Mouse (Mus musculus): Measurements from ENCODE around the gene Gpc6. TPM values are rescaled to one million over a fixed set of nuclear protein-coding genes. Genes with fewer than 3 reads are reported as not detected.

Gpc6 gene
- total and polyA plus RNA-seq, 3 experiments = not detected

- in situ Hi-C loops (cut with MboI; ENCODE audit: low pct_ligation_motif_present, low pct_unique_long_range_greater_than_20kb, low sequenced_read_pairs) (no loop called here), dilution Hi-C loops (cut with MboI; ENCODE audit: extremely low pct_ligation_motif_present, extremely low pct_unique_long_range_greater_than_20kb, low sequenced_read_pairs) (no loop called here)
- no peak overlapping the region for H3K9ac ChIP-seq (ENCODE audit: insufficient read depth, low read depth)
- no peak overlapping the region for H3K4me2 ChIP-seq (ENCODE audit: insufficient read depth, low read depth, poor library complexity, severe bottlenecking)
- no peak overlapping the region for H3K27ac ChIP-seq (ENCODE audit: insufficient read depth, low read depth)
- H3K27me3 ChIP-seq (replicated peaks) = no peaks in the 10 kb centered on the region
- H3K36me3 ChIP-seq (replicated peaks in 1 of 2; ENCODE audit: control insufficient read depth in 1 of 2, insufficient read depth in 1 of 2, low read length in 1 of 2) = no peaks in the 10 kb centered on the region
- H3K9me3 ChIP-seq (replicated peaks; ENCODE audit: low read length) = no peaks in the 10 kb centered on the region
- no peaks in the 10 kb centered on the region for H3K79me2 ChIP-seq (replicated peaks; ENCODE audit: control insufficient read depth, extremely low read depth, insufficient read depth, poor library complexity, severe bottlenecking)
- H3K4me1 ChIP-seq (ENCODE audit: control insufficient read depth in 1 of 2, insufficient read depth in 2 of 2) = no peaks in the 10 kb centered on the region
- no peak for DNase-seq (ENCODE audit: extremely low read depth)
- no peak overlapping the region for H3K4me3 ChIP-seq (replicated peaks in 1 of 3; ENCODE audit: low read depth in 2 of 3, low read length in 2 of 3, poor library complexity in 1 of 3)
- TF ChIP-seq MXI1 (IDR thresholded peaks at IDR 0.05; ENCODE audit: low read depth, low read length) (no peak), TBP (conservative IDR thresholded peaks at IDR 0.05; ENCODE audit: low read depth, low read length) (no peak), TCF12 (IDR thresholded peaks at IDR 0.05; ENCODE audit: low read depth, low read length) (no peak), MEF2A (IDR thresholded peaks at IDR 0.05; ENCODE audit: borderline replicate concordance, low read depth, low read length) (no peak), SMC3 (IDR thresholded peaks at IDR 0.05; ENCODE audit: low read depth, low read length) (no peak), RAD21 (IDR thresholded peaks at IDR 0.05; ENCODE audit: low read depth, low read length) (no peak), CHD1 (IDR thresholded peaks at IDR 0.05; ENCODE audit: low read depth, low read length) (no peak)
Measured at GRCm38 (mm10) chr14:117214373-117214772, 289.3 kb downstream of the Gpc6 start.

GRCm38 (mm10) chr14:117226920-117227319 lies 301.8 kb downstream of the Gpc6 start:
- Histone ChIP-seq H3K36me3 (replicated peaks in 1 of 2; ENCODE audit: control insufficient read depth in 1 of 2, insufficient read depth in 1 of 2, low read length in 1 of 2) (no peaks in the 10 kb centered on the region), H3K4me3 (replicated peaks in 1 of 3; ENCODE audit: low read depth in 2 of 3, low read length in 2 of 3, poor library complexity in 1 of 3) (no peak overlapping the region), H3K9ac (ENCODE audit: insufficient read depth, low read depth) (no peak overlapping the region), H3K27me3 (replicated peaks) (no peaks in the 10 kb centered on the region), H3K79me2 (replicated peaks; ENCODE audit: control insufficient read depth, extremely low read depth, insufficient read depth, poor library complexity, severe bottlenecking) (no peaks in the 10 kb centered on the region), H3K4me1 (ENCODE audit: control insufficient read depth in 1 of 2, insufficient read depth in 2 of 2) (no peaks in the 10 kb centered on the region), H3K4me2 (ENCODE audit: insufficient read depth, low read depth, poor library complexity, severe bottlenecking) (no peak overlapping the region), H3K27ac (ENCODE audit: insufficient read depth, low read depth) (no peak overlapping the region), H3K9me3 (replicated peaks; ENCODE audit: low read length) (no peaks in the 10 kb centered on the region)
- DNase-seq (ENCODE audit: extremely low read depth) = no peak
- in situ Hi-C loops (cut with MboI; ENCODE audit: low pct_ligation_motif_present, low pct_unique_long_range_greater_than_20kb, low sequenced_read_pairs) (no loop called here), dilution Hi-C loops (cut with MboI; ENCODE audit: extremely low pct_ligation_motif_present, extremely low pct_unique_long_range_greater_than_20kb, low sequenced_read_pairs) (no loop called here)
- TF ChIP-seq MXI1 (IDR thresholded peaks at IDR 0.05; ENCODE audit: low read depth, low read length) (no peak), PAX5 (IDR thresholded peaks at IDR 0.05; ENCODE audit: low read length) (no peak), CTCF (conservative IDR thresholded peaks at IDR 0.05 in 1 of 2, IDR thresholded peaks at IDR 0.05 in 1 of 2; ENCODE audit: low read depth in 2 of 2, low read length in 2 of 2) (no peak)

- Histone ChIP-seq H3K4me3 (replicated peaks in 1 of 3; ENCODE audit: low read depth in 2 of 3, low read length in 2 of 3, poor library complexity in 1 of 3) (no peak overlapping the region), H3K36me3 (replicated peaks in 1 of 2; ENCODE audit: control insufficient read depth in 1 of 2, insufficient read depth in 1 of 2, low read length in 1 of 2) (no peaks in the 10 kb centered on the region), H3K27ac (ENCODE audit: insufficient read depth, low read depth) (no peak overlapping the region), H3K9me3 (replicated peaks; ENCODE audit: low read length) (no peaks in the 10 kb centered on the region), H3K9ac (ENCODE audit: insufficient read depth, low read depth) (no peak overlapping the region), H3K4me2 (ENCODE audit: insufficient read depth, low read depth, poor library complexity, severe bottlenecking) (no peak overlapping the region), H3K4me1 (ENCODE audit: control insufficient read depth in 1 of 2, insufficient read depth in 2 of 2) (no peaks in the 10 kb centered on the region), H3K27me3 (replicated peaks) (no peaks in the 10 kb centered on the region), H3K79me2 (replicated peaks; ENCODE audit: control insufficient read depth, extremely low read depth, insufficient read depth, poor library complexity, severe bottlenecking) (no peaks in the 10 kb centered on the region)
- no peak for DNase-seq (ENCODE audit: extremely low read depth)
- TF ChIP-seq KAT2A (IDR thresholded peaks at IDR 0.05; ENCODE audit: insufficient replicate concordance, low read length) (no peak), USF2 (conservative IDR thresholded peaks at IDR 0.05; ENCODE audit: low read depth, low read length) (0 out of 2 replicates have a peak, but pooled peaks have one; percentile 15)
- in situ Hi-C loops (cut with MboI; ENCODE audit: low pct_ligation_motif_present, low pct_unique_long_range_greater_than_20kb, low sequenced_read_pairs) = no loop called here
- dilution Hi-C loops (cut with MboI; ENCODE audit: extremely low pct_ligation_motif_present, extremely low pct_unique_long_range_greater_than_20kb, low sequenced_read_pairs) = no loop called here
Measured at GRCm38 (mm10) chr14:117230476-117230875, 305.4 kb downstream of the Gpc6 start.

Measured in CH12.LX (cell line).